Mouse (Mus musculus): Measurements from ENCODE around the gene Cemip.

The Cemip gene

DNA sequence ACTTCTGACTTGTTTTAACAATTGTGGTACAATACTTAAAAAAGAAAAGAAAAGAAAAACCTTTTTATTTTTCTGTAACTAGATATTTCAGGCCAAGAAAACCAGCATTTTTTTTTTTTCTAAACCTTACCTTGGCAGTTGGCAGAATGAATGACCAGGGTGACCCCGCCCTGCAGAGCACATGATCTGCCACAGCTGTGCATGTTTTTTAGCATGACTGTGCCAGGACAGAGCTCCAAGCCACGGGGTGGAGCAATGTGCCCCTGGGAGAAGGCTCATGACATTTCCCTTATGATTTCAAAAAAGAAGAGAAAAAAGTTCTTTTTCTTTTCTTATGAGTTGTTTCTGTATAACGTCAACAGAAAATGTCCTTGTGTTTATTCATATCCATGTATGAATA, 196.9 kb downstream of the Cemip start:
- DNase-seq = peak; percentile 74 to 79

DNA sequence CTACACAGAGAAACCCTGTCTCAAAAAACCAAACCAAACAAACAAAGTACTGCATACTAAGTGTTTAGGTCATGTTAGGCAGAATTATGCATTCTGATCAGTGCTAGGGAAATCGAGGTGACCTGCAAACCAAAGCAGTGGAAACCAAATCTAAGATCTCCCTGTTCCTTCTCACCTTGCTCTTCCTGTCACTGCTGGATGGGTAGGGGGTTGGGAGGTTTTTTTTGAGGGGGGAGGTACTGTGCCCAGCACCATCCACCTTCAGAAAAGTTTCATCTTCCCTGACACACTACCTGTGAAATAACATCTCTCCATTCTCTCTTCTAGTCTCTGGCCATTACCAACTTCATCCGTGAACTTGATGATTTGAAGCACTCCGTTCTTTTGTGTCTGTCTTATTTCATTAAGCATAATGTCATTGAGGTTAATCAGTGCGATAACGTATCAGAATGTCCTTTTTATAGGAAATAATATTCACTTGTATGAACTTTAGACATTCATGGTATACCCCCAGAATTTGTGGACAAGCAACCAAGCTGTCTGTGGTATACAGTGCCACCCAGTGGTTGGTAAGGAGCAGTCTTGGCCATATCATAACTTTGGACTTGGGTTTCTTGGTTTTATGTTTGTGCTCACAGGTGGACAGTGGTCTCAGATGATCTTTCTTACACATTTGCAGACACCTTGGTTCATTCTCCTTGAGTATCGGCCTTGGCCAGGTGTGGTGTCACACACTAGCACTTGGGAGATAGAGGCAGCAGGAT, 199.8 kb downstream of the Cemip start:
- DNase-seq = peak in 1 of 2 experiments; percentile 34

DNA sequence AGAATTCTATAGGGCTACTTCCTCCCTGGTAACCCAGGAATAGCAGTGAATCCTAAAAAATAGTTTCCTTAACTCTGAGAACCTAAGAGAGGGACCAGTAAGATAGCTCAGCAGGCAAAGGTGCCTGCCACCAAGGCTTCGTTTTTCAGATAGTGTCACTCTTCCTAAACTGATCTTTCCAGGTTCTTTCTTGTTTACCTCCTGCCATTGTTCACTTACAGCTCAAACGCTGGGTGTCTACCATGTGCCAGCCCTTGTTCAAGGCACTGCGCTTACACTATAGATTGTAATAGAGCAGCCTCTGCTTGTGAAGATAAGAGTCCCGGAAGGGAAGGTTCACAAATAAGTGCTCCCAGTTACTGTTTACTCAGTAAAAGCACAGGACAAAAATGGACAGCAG, 200.5 kb downstream of the Cemip start:
- no peak for DNase-seq

DNA sequence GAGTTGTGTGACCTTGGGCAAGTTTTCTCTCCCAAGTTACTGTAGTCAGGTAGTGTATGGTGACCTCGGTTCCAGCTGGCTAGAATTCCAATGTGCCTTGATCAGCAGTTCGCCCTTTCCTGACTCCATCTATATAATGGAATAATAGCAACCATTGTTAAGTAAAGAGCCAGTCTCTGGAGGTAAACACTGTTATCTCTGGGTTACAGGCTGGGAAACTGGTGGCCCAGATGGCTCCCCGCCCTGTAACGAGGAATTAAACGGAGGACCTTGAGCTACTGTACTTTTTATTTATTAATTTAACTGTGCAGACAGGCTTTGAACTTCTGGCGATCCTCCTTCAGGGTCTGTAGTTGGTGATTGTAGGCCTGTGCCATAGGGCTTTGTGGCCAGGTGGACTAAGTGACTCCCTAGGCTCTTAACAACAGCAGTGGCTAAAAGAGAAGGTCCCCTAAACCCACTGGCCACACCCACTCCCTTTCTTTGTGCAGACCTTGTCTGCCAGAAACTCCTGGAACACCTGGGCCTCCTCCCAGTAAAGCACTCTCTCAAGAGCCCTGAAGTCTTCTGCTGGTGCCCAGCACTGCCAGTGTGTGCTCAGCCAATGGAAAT, 201.3 kb downstream of the Cemip start:
- peak in 1 of 2 experiments; percentile 14 for DNase-seq

DNA sequence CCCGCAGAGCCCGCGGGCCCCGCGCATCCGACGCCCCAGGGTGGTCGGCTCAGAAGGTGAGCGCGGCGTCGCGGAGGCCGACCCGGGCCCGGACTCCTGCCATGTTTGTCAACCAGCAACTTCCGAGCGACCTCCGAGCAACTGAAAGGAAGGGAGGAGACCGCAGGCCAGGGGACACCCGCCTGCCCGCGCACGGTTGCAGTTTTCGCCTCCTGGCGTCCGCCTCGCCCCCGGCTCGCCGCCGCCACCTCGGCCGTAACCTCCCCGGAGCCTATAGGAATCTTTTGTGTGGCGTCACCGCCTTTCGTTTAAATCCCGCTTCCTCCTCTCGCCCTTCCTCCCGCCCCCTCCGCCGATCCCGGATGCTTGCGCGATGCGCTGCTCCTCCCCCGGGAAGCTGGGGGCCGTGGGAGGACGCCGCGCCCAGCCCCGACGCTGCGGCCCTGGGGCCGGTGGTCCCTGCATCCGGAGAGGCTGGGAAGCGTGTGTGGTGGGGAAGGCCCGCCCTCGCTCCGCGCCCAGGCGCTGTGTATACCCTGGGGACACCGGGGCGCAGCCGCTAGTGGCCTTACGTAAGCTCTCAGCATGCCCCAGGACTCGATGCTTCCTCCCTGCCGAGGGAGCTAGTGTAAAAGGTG, 202.2 kb downstream of the Cemip start, which contains the start of the genes Tlnrd1 and Mesd:
Gene Tlnrd1 (minus strand): TSS at position 285 of the 638 bp plus-strand sequence.
Gene Mesd (plus strand): TSS at position 446 of the 638 bp plus-strand sequence.
- DNase-seq = peak; percentile 79 to 84

DNA sequence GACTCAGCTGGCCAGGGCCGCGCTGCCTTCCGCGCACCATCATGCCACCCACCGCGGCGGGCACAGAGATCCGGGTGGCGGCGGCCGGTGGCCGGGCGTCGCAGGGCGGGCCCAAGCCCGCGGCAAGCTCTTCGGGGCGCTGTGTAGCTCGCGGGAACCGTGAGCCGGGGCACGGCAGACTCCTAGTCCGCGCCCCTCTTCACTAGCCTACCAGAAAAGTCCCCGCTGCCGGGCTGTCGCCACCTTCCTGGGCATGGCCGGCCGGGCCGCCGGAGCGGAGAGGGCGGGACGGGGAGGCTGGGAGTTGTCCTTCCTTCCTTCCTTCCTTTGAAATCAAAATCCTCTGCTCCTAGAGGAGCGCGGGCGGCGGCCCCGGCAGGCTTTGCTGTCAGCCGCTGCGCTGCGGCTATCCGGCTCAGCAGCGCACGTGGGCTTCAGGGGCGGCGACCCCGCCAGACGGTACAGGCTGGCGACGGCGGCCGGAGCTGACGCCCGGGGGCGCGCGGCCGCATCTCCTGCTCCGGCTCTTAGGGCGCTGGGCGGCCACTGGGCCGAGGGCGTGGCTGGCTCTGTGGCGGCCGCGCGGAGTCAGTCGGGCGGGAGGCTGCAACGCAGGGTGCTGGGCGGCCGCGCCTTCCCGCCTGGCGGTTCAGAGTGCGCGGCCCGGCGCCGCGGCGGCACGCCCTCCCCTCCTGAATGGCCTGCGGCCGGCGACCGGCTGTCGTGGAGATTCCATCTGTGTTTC, 202.9 kb downstream of the Cemip start:
- DNase-seq = peak; percentile 75 to 77

Measured in kidney, adult 8-10 months (tissue).